Mouse (Mus musculus) small intestine, adult 2 months (tissue): ENCODE results near the gene Svbp. TPM values are rescaled to one million over a fixed set of nuclear protein-coding genes. Genes with fewer than 3 reads are reported as not detected.

ENCODE experiments used
- H3K27ac ChIP-seq: fragments of 200-500 bp; 2 replicates; pipeline ENCODE4 v1.5.1; 2012; ENCODE audit warnings: low read depth, low read length, control low read depth, inconsistent platforms; ENCODE audit not compliant: insufficient read depth
- H3K27me3 ChIP-seq: fragments of 200-500 bp; 2 replicates; pipeline ENCODE4 v1.6.1; 2012; ENCODE audit warnings: mild to moderate bottlenecking, moderate library complexity, low read length, inconsistent platforms; ENCODE audit not compliant: control insufficient read depth, insufficient read depth
- H3K36me3 ChIP-seq: fragments of 200-500 bp; 2 replicates; pipeline ENCODE4 v1.6.1; 2012; ENCODE audit warnings: mild to moderate bottlenecking, low read length, control low read depth, inconsistent platforms; ENCODE audit not compliant: control insufficient read depth, insufficient read depth
- H3K4me1 ChIP-seq: fragments of 200-500 bp; 2 replicates; pipeline ENCODE4 v1.6.1; 2012; ENCODE audit warnings: low read length, inconsistent platforms, mixed read lengths; ENCODE audit not compliant: control insufficient read depth, insufficient read depth, insufficient read length
- H3K4me3 ChIP-seq: fragments of 200-500 bp; 2 replicates; pipeline ENCODE4 v1.5.1; 2012; ENCODE audit warnings: low read depth, mild to moderate bottlenecking, control low read depth, inconsistent platforms, low read length, moderate library complexity
- CTCF ChIP-seq: fragments of 200-500 bp; IDR thresholded peaks from 2 replicates; pipeline ENCODE4 v1.5.1; 2012; ENCODE audit warnings: low read depth, mild to moderate bottlenecking, control low read depth, inconsistent platforms, low read length, moderate library complexity, mixed read lengths; ENCODE audit not compliant: insufficient replicate concordance, insufficient read length; ENCODE audit errors: extremely low read depth
- POLR2A ChIP-seq: fragments of 200-500 bp; IDR thresholded peaks from 2 replicates; pipeline ENCODE4 v1.6.1; 2012; ENCODE audit warnings: low read depth, mild to moderate bottlenecking, control low read depth, inconsistent platforms, low read length, moderate library complexity
- WGBS: fragments of 180-500 bp; shearing (Covaris S2); methylation state at CpG from one replicate; pipeline ENCODE4 v1.1.7; 2018; 5-methylcytosine and 5-hydroxymethylcytosine counted together
- polyA plus RNA-seq: library from polyadenylated mRNA; depleted of rRNA; stranded (reverse); fragments of >200 nt; gene quantifications from 2 replicates; pipeline ENCODE4 v1.2.3, GENCODE M21; 2012

The Svbp gene
- polyA plus RNA-seq, 1 experiment, result 17.0 TPM

DNA sequence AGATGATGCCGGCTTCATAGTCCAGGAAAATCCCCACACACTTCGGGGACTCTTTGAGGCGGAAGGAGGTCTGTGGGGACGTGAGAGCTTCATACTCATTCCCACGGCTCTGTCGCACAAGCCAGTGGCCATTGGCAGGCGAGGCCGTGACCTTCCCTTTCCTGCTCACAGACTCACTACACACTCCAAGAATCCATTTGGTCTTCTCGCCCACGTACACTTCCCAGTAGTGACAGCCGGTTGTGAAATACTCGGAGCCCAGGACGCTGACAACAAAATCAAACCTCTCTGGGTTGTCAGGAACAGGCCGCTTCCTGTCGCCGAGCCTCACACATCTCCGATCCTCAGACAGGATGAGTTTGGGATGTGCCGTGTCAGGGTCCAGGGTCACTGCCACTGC, 16.8 kb upstream of the Svbp start:
- H3K27me3 ChIP-seq, result no peaks in the 10 kb centered on the region
- no peak overlapping the region for H3K4me3 ChIP-seq
- no peaks in the 10 kb centered on the region for H3K36me3 ChIP-seq
- no peaks in the 10 kb centered on the region for H3K4me1 ChIP-seq
- 76% methylated on average over 18 of the region's 18 CpGs for WGBS
- TF ChIP-seq CTCF (no peak), POLR2A (no peak)
- H3K27ac ChIP-seq, result no peak overlapping the region

DNA sequence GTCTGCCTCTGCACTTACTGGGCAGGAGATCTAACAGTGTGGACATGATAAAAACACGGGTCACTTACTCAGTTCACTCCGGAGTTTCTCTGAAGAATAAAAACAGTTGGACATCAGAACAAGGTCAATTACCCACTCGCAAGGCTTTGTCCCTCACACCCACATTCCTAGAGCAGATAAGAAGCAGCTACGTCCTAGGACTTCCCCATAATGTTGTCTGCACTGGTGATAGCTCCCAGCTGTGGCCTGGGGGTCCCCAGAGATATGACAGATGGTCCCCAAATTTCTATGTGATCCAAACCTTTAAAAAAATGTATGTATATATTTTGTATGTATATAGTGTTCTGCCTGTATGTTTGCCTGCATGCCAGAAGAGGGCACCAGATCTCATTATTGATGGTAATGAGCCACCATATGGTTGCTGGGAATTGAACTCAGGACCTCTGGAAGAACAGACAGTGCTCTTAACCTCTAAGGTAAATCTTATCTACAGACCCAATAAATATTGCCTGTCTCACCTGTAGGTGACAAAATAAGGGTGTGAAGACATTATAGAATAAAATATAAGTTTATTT, 14.9 kb upstream of the Svbp start:
- H3K27me3 ChIP-seq, result no peaks in the 10 kb centered on the region
- WGBS, result 30% methylated on average over 4 of the region's 4 CpGs
- H3K4me1 ChIP-seq, result no peaks in the 10 kb centered on the region
- H3K36me3 ChIP-seq, result no peaks in the 10 kb centered on the region
- TF ChIP-seq POLR2A, result no peak
- no peak for TF ChIP-seq CTCF
- no peak overlapping the region for H3K27ac ChIP-seq
- H3K4me3 ChIP-seq, result no peak overlapping the region

DNA sequence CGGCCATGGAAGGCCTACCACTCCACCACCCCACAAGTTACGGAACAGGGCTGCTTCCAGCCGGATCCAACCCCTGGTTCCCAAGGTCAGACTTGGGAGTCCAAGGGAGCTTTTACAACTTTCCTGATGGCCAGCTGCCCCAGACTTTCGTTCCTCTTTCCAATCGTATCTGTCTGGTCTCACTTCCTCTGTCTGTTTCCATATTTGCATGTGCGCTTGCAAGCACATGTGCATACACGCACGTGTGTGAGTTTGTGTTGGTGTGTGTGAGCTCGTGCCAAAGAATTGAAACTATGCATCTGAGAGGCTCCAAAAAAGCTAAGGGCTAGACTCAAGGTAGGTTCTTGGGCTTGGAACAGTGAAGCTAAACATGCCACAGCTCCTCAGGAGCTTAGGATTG, 13.7 kb upstream of the Svbp start:
- H3K27ac ChIP-seq, result peak overlapping the region; percentile 36; the same call in 1 of the 2 replicates
- whole genome bisulfite sequencing, result 68% methylated on average over 9 of the region's 9 CpGs

DNA sequence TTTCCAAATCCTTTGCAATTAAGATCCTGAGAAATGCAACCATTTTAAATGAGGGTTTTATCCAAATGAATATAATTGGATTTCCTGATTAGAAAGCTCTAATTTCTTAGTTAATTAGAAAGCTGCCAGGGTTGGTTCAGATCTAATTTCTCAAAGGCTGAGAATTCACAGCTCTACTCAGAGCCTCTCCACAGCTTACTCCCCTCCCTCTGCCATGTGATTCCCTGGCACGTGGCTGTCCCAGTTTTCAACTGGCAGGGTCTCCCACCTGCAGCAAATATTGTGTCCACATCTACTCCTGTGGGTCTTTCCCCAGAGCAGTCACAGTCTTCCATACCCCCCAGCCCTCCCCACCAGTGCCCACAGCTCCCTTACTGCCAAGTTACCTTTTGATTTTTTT, 11.6 kb upstream of the Svbp start:
- TF ChIP-seq POLR2A (no peak), CTCF (no peak)
- 48% methylated on average over 1 of the region's 1 CpGs for WGBS

More for the DNA sequence above, 13.7 kb upstream of the Svbp start:
- no peak for TF ChIP-seq POLR2A
- no peak for TF ChIP-seq CTCF
- H3K4me1 ChIP-seq, result no peaks in the 10 kb centered on the region
- no peaks in the 10 kb centered on the region for H3K36me3 ChIP-seq
- H3K4me3 ChIP-seq, result no peak overlapping the region
- no peaks in the 10 kb centered on the region for H3K27me3 ChIP-seq

DNA sequence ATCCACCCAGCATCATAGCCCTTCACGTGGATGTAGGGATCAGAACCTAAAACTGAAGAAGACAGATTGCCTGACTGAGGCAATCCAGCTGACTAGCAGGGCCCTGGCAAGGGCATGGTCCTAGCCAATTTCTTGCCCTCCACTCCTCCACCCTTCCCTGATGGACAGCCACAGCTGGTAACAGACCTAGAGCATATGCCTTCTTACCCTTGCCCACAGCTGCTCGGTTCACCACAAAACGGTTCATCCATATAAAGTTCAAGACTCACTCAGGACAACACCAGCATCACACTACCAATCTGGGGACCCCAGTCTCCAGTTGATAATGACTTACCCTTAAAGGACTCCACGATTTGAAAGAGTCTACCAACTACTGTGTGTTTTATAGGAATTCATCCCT, 9.3 kb upstream of the Svbp start:
- Histone ChIP-seq H3K4me1 (no peaks in the 10 kb centered on the region), H3K4me3 (no peak overlapping the region), H3K27me3 (no peaks in the 10 kb centered on the region; the same call in 1 of the 2 replicates), H3K27ac (no peak overlapping the region), H3K36me3 (no peaks in the 10 kb centered on the region)
- WGBS, result 79% methylated on average over 4 of the region's 4 CpGs
- TF ChIP-seq CTCF, result no peak
- no peak for TF ChIP-seq POLR2A

More for the DNA sequence above, 11.6 kb upstream of the Svbp start:
- Histone ChIP-seq H3K36me3 (no peaks in the 10 kb centered on the region), H3K4me1 (no peaks in the 10 kb centered on the region), H3K4me3 (no peak overlapping the region), H3K27ac (no peak overlapping the region), H3K27me3 (no peaks in the 10 kb centered on the region; the same call in 1 of the 2 replicates)

DNA sequence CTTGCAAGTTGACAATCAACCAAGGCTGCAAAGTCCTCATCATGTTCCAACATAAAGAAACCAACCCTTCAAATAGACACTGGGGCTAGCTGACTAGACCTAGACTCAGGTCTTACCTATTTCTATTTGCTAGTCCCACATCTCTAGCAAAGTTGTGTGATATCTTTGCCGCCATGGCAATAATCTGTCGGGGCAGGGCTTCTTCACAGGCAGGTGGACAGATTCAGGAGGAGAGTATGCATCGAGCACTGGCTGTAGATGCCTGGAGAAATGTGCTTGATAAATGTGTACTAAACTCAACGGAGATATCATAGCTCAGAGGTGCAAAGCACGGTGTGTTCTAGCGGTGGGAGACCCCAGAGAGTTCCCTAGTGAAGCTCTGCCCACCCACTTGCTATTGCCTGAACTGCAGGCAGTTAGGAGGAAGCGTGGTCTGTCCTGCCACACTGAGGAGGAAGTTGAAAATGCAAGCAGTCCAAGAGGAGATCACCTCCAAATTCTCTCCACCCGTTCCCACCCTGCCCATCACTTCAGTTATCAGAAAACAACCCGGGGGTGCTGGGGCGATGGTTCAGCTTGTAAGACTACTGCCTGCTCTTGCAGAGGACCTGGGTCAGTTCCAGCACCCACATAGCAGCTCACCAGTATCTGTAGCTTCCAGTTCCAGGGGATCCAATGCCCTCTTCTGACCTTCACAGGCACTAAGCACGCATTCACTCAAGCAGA, 6.9 kb upstream of the Svbp start:
- H3K27ac ChIP-seq, result no peak overlapping the region
- H3K36me3 ChIP-seq, result no peaks in the 10 kb centered on the region
- H3K27me3 ChIP-seq, result no peaks in the 10 kb centered on the region; the same call in 1 of the 2 replicates
- H3K4me1 ChIP-seq, result no peaks in the 10 kb centered on the region
- H3K4me3 ChIP-seq, result no peak overlapping the region
- no peak for TF ChIP-seq CTCF
- TF ChIP-seq POLR2A, result no peak
- 20% methylated on average over 11 of the region's 11 CpGs for WGBS

DNA sequence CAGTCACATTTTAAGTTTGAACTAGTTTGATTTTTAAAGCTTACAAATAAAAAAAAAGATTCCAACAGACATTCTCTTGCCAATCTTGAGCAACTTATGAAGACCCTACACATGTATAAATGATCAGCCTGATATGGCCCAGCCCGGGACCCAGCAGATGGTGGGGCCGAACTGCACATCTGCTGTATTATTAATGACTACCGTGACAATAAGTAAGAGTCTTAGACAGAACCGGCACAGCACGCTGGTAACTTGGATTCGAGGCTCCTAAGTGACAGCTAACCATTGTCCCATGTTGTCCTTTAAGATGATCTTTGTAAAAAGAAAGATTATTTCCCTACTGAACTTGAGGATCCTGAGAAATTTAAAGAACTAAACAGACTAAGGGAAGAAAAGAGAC, 5.7 kb upstream of the Svbp start:
- Histone ChIP-seq H3K36me3 (no peaks in the 10 kb centered on the region), H3K27me3 (no peaks in the 10 kb centered on the region; the same call in 1 of the 2 replicates), H3K27ac (no peak overlapping the region), H3K4me1 (no peaks in the 10 kb centered on the region), H3K4me3 (no peak overlapping the region)
- TF ChIP-seq POLR2A, result no peak
- no peak for TF ChIP-seq CTCF
- WGBS, result 77% methylated on average over 6 of the region's 6 CpGs
